Mouse (Mus musculus): Measurements from ENCODE around the gene Sh3gl3.
A peak's percentile ranks its signal among the peaks of the same experiment; 100 is the strongest.

Sh3gl3 gene

GRCm38 (mm10) chr7:82236152-82236898 is 62.7 kb downstream of the Sh3gl3 start:
- no peak for DNase-seq

DNA sequence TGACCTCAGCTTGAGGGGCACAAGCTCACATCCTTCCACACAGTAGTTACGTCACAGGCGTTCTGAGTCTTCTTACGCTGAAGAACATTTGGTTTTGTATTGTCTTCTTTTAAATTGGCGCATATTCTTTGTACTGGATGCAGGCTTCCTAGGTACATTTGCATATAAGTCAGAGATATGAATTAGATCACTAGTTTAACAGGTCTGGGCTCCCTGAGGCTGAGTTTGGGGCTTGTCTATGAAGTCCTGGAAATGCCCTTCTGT is 63.2 kb downstream of the Sh3gl3 start:
- DNase-seq: no peak

DNA sequence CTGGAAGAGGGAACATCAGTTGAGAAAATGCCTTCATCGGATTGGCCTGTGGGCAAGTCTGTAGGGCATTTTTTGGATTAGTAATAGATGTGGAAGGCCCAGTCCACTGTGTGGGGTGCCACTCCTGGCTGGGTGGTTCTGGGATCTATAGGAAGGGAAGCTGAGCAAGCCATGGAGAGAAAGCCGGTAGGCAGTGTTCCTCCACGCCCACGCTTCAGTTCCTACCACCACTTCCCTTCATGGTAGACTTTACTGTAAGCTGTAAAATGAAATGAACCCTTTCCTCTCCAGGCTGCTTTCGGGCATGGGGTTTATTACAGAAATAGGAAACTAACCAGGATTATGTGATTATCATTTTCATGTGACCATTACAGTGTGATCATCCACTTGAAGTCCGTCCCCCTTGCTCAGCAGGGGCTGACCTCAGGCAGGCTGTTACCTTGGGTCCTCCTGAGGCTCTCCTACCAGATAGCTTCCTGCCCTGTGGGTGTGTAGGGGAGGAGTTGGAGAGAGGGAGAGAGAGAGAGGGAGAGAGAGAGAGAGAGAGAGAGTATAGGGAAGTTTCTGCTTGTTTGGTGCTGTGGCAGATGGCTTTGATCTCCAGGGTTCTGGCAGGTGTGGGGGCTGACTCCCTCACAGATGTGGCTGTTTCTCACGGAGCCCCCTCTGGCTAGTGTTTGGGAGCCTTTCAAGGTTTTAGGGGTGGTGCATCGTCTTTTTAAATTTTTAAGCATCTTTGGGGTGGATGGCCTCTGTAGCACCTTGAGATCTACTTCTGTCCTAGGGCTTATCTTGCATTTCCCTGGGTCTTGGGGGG is 67.0 kb downstream of the Sh3gl3 start:
- no peak for DNase-seq

- no peak for DNase-seq
These were observed 71.1 kb downstream of the Sh3gl3 start for GRCm38 (mm10) chr7:82244701-82245100.

- DNase-seq: no peak
These were observed 75.5 kb downstream of the Sh3gl3 start for GRCm38 (mm10) chr7:82248953-82249695.

DNA sequence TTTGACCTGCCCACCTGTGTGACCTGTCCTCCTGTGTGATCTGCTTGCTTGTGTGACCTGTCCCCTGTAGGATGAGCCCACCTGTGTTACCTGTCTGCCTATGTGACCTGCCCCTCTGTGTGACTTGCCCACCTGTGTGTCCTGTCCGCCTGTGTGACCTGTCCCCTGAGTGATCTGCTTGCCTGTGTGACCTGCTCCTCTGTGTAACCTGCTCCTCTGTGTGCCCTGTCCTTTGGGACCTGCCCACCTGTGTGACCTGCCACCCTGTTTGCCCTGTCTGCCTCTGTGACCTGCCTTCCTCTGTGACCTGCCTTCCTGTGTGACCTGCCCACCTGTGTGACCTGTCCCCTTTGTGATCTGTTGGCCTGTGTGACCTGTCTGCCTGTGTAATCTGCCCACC is 79.7 kb downstream of the Sh3gl3 start:
- no peak for DNase-seq

- peak in 1 of 2 experiments; percentile 4 for DNase-seq
These were observed 83.3 kb downstream of the Sh3gl3 start for GRCm38 (mm10) chr7:82256936-82257335.

DNA sequence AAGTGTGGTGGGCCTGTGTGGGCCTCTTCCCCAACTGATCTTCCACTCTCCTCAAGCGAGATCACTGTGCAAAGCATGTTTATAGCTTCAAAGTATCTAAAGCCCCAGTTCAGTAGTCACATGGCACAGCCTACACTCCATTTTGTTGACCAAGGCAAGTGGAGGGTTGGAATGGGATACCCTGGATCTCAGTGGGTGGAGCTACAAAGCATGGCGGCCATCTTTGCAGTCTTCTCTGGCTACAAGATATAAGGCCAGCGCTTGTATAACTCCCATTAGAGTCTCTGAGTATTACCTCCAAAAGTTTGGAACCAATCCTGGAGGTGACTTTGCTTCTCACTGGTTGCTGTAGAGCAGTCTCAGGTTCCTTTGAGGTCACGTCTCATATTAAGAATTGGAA is 83.9 kb downstream of the Sh3gl3 start:
- DNase-seq: no peak

- peak in 1 of 2 experiments; percentile 60 for DNase-seq
These were observed 86.6 kb downstream of the Sh3gl3 start for GRCm38 (mm10) chr7:82260210-82260609.

DNA sequence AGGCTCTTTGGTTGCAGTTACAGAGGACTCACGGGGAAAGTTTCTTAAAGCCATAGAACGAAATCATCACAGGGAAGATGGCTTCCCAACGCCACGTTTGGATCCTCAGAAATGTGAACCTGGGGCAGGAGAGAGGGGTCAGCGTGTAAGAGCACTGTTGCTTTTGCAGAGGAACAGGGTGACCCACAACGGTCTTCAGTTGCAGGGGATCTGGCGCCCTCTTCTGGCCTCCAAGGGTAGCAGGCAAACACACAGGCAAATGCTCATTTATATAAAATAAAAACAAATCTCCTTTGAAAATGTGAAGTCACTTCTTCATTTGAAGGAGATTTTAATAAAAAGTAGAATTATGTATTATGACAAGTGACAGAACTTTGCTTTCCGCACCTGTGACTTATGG is 89.5 kb downstream of the Sh3gl3 start:
- peak; percentile 58 to 80 for DNase-seq

DNA sequence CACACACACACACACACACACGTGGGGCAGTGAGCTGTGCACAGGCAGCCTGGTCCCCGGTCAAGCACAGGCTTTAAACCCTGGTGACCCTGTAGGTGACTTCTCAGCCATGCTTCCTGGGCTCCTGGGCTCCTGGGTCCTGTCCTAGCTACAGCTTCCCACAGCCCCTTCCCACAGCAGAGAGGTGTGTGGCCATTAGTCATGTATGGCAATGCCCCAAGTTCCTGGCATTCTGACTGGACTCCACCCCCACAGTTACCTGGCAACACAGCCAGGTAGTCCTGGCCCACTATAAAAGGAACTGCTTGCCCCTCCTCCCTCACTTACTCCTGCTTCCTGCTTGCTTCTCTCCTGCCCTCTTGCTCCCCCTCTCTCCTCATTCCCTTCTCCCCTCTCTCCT is 90.5 kb downstream of the Sh3gl3 start:
- peak; percentile 67 to 83 for DNase-seq

- no peak for DNase-seq
These were observed 91.7 kb downstream of the Sh3gl3 start for GRCm38 (mm10) chr7:82265365-82265764.

- DNase-seq: peak in 1 of 2 experiments; percentile 18
These were observed 96.3 kb downstream of the Sh3gl3 start for GRCm38 (mm10) chr7:82269948-82270347.

- no peak for DNase-seq
These were observed 98.1 kb downstream of the Sh3gl3 start for GRCm38 (mm10) chr7:82271742-82272141.

DNA sequence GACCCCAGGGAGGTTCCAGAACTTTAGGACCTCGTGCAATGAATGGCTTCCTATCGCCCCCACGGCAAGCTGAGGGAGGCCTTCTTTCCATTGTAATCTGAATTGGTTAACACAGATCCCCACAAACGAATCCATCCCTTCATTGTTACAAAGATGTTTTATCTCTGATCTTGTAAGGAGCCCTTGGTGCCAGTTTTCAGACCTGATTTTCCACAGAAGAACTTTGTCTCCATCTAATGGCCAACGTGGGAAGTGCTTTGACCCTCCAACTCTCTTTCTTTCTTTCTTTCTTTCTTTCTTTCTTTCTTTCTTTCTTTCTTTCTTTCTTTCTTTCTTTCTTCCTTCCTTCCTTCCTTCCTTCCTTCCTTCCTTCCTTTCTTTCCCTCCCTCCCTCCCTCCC is 99.2 kb downstream of the Sh3gl3 start:
- peak in 1 of 2 experiments; percentile 64 for DNase-seq

GRCm38 (mm10) chr7:82274011-82274709 is 100.5 kb downstream of the Sh3gl3 start:
- DNase-seq: peak; percentile 52 to 53

- no peak for DNase-seq
These were observed 101.3 kb downstream of the Sh3gl3 start for GRCm38 (mm10) chr7:82274975-82275374.

DNA sequence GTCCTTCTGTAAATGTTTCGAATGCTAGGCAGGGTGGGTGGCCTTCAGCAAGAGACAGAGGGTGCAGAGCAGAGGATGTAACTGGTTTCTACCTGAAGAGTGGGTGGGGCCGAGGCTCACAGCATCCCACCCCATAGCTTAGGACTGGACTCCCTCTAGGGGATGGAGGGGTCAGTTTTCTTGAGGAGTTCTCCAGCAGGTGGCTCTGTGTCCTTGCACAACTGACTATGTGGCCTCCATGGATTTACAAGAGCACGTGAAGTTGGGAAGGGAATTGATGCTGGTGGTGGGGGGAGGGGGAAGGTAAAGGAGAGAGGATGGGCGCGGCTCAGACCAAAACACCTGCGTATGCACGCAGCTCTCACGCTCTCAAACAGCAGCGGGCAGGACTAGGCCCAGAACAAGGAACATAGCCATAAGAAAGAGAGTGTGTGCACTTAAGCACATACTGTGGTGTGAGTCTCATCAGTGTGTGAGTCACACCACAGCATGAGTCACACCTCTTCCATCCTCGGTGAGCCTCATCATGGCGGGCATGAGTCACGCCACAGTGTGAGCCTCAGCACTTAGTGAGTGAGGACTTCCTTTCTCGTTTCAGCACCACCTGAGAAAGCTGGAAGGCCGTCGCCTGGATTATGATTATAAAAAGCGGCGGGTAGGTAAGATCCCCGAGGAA is 102.0 kb downstream of the Sh3gl3 start:
- no peak for DNase-seq

GRCm38 (mm10) chr7:82282011-82282410 is 108.4 kb downstream of the Sh3gl3 start:
- no peak for DNase-seq

DNA sequence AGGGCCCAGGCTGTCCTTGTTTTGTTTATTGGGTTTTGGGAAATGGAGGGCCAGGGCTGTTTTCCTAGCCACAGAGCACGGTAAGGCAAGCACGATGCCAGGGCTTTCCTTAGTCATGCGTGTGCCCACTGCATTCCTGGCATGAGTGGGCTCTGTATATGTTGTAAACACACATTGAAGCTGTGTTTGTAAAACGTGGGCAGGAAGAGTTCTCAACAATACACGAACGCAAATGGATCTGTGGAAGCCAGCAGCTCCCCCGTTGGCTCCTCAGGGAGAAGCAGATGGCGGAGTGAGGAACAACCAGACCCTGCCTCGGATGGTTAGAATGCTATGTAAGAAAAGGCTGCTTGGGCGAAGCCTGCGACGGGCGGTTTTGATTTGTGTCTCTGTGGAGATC is 108.8 kb downstream of the Sh3gl3 start:
- no peak for DNase-seq

GRCm38 (mm10) chr7:82287242-82287641 is 113.6 kb downstream of the Sh3gl3 start:
- no peak for DNase-seq

- DNase-seq: no peak
These were observed 119.8 kb downstream of the Sh3gl3 start for GRCm38 (mm10) chr7:82293441-82293840.
